Mouse (Mus musculus): Measurements from ENCODE around the gene Uvssa.
A peak's percentile ranks its signal among the peaks of the same experiment; 100 is the strongest.

Uvssa gene

DNA sequence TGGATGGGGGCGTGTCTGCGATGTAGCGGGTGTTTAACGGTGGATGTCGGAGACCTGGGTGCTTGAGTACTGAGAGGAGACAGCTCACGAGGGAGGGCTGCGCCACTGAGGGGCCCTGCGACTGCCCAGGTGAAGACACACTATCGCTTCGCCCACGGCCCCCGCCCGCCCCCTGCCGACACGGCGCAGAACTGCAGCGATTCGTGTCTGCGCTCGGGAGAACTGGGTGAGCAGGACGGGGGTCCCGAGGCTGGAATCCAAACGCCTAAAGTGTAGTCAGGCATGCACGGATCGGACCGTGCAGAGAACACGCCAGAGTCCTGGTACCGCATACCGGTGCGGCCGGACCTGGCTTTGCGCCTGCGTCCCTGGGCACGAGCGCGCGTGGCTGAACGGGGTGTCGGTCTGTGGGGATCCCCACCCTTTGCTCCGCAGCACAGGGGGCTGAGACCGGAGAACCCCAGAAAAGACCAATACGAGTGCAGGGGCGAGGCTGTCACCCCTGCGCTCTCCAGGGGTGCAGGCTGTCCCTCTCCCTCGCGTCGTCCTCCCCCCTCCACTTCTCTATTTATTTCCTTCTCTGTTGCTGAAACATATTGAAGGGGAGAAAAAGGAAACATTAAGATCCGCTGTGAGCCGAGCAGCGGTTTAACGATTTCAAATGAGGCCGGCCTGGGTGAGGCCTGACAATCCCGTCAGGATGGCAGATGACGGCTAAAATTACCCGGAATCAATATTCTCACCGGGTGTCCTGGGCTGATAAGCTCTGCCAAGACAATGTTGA, 64.8 kb downstream of the Uvssa start:
- DNase-seq (ENCODE audit: low spot score): peak; percentile 28

DNA sequence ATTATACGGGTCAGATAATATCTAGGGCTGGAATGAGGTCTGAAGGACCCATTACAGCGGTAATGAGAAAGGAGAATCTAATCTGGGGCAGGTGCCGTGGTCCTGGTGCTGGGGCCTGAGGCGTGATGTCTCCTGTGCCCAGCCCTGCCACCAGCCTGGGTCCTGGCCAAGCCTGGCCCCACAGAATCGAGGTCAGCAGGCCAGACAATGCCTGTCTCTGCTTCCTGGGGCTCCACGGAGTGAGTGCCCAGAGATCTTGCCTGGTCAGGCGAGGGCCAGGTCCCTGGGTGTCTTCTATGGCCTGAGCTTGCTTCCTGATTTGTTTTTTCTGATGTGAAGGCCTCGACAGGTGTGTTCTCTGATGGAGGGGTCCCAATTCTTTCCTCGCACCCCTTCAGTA, 65.4 kb downstream of the Uvssa start:
- DNase-seq (ENCODE audit: low spot score): no peak

- DNase-seq (ENCODE audit: low spot score): no peak
These were observed 77.4 kb downstream of the Uvssa start for GRCm38 (mm10) chr5:33455737-33456136.

- DNase-seq (ENCODE audit: low spot score): no peak
These were observed 79.8 kb downstream of the Uvssa start for GRCm38 (mm10) chr5:33458132-33458622.

DNA sequence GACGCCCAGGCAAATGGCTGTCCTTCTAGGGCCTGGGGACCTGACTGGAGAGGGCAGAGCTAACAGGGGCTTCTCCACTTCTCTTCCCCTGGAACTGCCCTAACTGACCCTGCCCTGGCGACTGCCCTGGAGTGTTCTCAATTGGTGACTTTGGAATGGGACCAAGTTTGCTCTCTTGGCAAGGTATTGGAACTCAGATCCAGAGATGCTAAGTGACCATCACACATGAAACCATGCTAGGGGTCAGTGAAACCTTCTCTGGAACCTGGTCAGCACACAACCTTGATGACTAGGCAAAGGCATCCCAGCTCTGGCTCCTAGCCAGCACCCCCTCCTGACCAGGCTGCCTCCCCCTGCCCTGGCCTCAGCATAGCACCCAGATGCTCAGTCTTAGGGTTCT, 80.8 kb downstream of the Uvssa start:
- no peak for DNase-seq (ENCODE audit: low spot score)

GRCm38 (mm10) chr5:33464390-33464789, 86.0 kb downstream of the Uvssa start:
- DNase-seq (ENCODE audit: low spot score): no peak

DNA sequence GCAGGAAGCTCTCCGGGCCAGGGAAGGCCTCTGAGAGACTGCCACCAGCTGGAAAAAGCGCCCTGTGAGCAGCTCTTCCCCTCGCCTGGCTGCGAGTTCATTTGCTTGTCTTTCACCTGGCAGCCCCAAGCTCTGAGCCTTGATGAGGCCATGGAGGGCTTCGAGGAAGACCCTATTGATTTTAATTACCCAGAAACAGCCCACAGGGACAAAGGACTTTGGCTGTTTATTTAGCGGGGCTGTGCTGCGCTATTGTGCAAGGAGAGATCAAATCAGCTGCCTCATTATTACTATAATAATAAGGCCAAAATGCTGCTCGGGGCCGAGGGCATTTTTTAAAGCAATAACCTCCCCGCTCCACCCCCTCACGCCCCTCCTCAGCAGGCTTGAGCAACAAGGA, 87.1 kb downstream of the Uvssa start:
- DNase-seq (ENCODE audit: low spot score): no peak

All from layer of hippocampus, adult 11-12 months (tissue).